Mouse (Mus musculus): ENCODE data around the gene Elp4. TPM values are rescaled to one million over a fixed set of nuclear protein-coding genes. Genes with fewer than 3 reads are reported as not detected.

Elp4 gene
- total RNA-seq, 1 experiment from 2014 or later, result 16.6 TPM

Other genes with a start within 250 kb of the Elp4 start
- gene Pax6, start 235.7 kb downstream of the Elp4 start, total RNA-seq (2021), result 0.83 TPM in 1 of 2 replicates, not detected in the other
- gene Immp1l, start 74 bp upstream of the Elp4 start, total RNA-seq (2021), result 46.7 TPM in 2 replicates
- 20.9 and 23.9 TPM in 2 replicates for gene Dnajc24, start 99.0 kb upstream of the Elp4 start, total RNA-seq (2021)